Mouse (Mus musculus): ENCODE measurements around the gene Mast4.

The Mast4 gene

DNA sequence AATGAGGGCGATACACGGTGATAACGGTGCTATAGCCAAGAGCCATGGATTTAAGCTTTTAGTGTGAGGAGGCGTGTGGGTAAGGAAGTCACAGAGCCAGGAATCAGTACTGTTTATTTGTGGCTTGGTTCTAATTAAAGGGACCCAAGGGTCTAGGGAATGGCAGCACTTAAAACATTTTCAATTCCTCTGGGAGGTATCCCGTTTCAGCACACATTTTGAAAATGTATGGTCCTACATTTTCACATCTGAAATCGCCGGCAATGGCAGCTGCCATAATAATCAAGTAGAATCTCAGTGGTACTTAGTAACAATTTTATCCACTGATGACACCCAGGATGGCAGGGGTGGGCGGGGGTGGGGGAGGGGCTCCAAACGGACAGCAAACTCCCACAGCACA, 531.1 kb downstream of the Mast4 start:
- no peak for DNase-seq (ENCODE audit: low spot score)

DNA sequence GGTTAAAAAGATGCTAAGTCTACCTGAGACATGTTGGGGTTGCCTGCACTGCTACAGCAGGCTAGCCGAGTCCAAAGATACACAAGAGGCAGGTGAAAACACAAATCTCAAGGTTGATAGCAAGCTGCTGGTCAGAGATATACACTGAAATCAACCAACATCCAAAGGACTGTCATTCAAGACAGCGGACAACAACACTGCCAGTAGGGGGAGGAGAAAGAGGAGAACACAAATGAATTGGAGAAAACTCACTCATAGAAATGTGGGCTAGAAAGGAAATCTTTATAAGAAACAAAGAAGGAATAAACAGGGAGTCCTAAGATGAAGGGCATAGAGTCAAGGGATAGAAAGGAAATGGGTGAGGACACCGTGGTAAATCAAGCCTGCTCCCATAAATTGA, 542.1 kb downstream of the Mast4 start:
- DNase-seq (ENCODE audit: low spot score): no peak

- DNase-seq (ENCODE audit: low spot score): no peak
Observed at GRCm38 (mm10) chr13:102790601-102791155, 543.6 kb downstream of the Mast4 start.

GRCm38 (mm10) chr13:102786666-102787230, 547.5 kb downstream of the Mast4 start:
- no peak for DNase-seq (ENCODE audit: low spot score)

DNA sequence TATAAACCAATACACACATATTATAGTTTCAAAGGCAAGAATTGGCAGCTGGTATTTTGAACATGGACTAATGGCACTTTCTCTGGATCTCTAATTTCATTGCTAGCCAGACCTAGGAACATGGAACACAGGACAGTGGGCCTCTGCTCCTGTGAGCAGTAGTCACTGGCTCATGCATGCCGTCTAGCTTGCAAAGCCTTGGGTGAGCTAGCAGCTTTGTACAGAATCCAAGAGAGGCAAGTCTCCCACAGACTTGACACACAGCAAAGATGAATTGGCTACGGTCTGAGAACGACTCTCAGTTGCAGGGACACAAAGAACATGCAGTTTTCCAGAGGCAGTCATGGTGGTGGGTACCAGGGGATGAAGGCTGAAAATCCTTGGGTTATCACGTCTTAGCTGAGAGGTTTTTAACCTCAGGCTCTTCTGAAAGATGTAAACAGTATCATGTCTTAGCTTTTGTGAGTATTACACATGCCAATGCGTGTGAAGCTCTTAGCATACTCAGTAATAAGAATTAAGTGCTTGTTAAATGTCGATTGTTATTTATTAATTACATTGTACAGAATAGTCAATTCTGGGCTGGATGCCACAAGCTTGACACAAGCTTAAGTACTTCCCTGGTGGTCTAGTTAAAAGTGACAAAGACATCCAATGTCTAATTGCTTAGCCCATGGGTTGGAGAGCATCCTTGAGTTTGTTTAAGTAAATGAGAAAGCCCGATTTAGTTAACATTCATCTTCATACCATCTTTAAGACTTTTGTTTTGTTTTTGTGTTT, 550.6 kb downstream of the Mast4 start:
- no peak for DNase-seq (ENCODE audit: low spot score)

- DNase-seq (ENCODE audit: low spot score): no peak
Observed at GRCm38 (mm10) chr13:102779275-102779674, 555.0 kb downstream of the Mast4 start.

GRCm38 (mm10) chr13:102778859-102779258, 555.4 kb downstream of the Mast4 start:
- DNase-seq (ENCODE audit: low spot score): no peak

- DNase-seq (ENCODE audit: low spot score): no peak
Observed at GRCm38 (mm10) chr13:102775506-102775905, 558.8 kb downstream of the Mast4 start.

- no peak for DNase-seq (ENCODE audit: low spot score)
Observed at GRCm38 (mm10) chr13:102774786-102775201, 559.5 kb downstream of the Mast4 start.

- no peak for DNase-seq (ENCODE audit: low spot score)
Observed at GRCm38 (mm10) chr13:102773169-102773568, 561.1 kb downstream of the Mast4 start.

DNA sequence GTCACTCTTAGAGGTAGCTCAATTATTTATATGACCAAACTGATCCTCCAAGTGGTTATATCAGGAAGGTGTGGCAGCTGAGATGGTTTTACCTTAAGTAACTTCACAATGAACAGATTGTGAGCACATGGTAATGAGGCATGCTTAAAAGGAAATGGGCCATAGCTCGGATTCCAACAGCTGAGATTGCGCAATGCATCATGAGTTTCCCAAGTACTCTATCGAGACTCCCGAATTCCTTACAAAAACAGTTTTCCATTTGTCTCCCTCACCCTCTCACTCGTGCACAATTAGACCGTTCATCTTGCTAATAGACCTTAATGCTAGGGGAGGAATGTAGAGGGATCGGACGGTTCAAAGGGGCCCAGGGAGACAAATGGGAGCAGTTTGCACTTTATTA, 564.1 kb downstream of the Mast4 start:
- no peak for DNase-seq (ENCODE audit: low spot score)

GRCm38 (mm10) chr13:102768512-102768911, 565.8 kb downstream of the Mast4 start:
- no peak for DNase-seq (ENCODE audit: low spot score)

GRCm38 (mm10) chr13:102767110-102767509, 567.2 kb downstream of the Mast4 start:
- no peak for DNase-seq (ENCODE audit: low spot score)

DNA sequence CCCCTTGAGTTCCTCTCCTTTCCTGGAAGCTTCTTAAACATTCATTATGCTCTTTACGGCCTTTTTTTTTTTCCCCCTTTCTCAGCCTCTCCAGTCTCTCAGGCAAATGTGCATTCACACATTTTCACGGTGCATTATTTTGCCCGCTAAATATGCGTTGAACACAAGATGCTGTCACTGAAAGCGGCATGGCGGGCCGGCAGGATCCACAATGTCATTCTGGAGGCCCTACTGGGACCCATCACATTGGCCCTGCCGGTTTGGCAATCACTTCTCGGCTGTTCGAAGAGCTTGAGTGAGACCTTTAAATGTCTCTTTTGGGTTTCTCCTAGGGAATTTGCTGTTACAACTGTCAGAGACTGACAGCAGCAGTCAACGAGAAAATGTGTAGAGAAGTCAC, 569.1 kb downstream of the Mast4 start:
- no peak for DNase-seq (ENCODE audit: low spot score)

DNA sequence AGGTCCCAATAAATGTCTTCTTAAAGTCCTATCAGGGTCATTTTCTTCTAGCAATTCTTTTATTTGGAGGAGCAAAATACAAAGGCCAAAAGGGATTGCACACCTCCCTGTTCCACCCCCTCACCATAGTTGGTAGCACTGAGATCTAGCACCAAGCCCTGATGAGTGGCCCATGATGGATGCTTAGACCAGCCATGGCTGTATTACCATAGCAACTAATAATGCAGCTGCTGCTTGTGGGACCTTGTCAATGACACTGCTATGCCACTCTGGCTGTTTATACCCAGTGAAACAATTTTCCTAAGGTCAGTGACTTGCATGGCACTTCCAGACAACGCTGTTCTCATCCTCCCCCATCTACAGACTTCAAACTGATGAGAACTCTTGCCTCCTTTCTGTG, 570.1 kb downstream of the Mast4 start:
- DNase-seq (ENCODE audit: low spot score): no peak

- no peak for DNase-seq (ENCODE audit: low spot score)
Observed at GRCm38 (mm10) chr13:102762203-102762602, 572.1 kb downstream of the Mast4 start.

- no peak for DNase-seq (ENCODE audit: low spot score)
Observed at GRCm38 (mm10) chr13:102761410-102761809, 572.9 kb downstream of the Mast4 start.

- no peak for DNase-seq (ENCODE audit: low spot score)
Observed at GRCm38 (mm10) chr13:102758021-102758420, 576.3 kb downstream of the Mast4 start.

DNA sequence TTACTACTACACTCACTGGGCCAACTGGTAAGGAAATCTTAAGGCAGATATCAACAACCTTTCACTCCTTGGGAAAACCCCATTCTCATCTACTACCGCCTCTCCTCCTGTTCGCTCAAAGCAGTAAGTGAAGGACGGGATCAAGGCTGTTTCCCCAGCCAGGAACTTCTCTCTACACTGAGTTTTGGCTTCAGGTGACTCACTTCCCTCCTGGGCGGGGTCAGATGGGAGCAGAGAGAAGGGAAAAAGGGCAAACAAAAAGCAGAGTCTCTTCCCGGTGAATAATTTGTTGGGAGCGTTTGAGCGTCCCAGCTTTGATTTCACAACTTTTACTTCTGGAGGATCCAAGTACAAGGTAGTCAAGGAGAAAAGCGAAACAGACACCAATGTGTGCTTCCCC, 578.2 kb downstream of the Mast4 start:
- DNase-seq (ENCODE audit: low spot score): no peak

- DNase-seq (ENCODE audit: low spot score): no peak
Observed at GRCm38 (mm10) chr13:102755124-102755523, 579.2 kb downstream of the Mast4 start.

- DNase-seq (ENCODE audit: low spot score): peak; percentile 22
Observed at GRCm38 (mm10) chr13:102753714-102754556, 580.4 kb downstream of the Mast4 start.

GRCm38 (mm10) chr13:102749891-102750290, 584.4 kb downstream of the Mast4 start:
- DNase-seq (ENCODE audit: low spot score): no peak

GRCm38 (mm10) chr13:102749194-102749593, 585.1 kb downstream of the Mast4 start:
- DNase-seq (ENCODE audit: low spot score): no peak
